Mouse (Mus musculus): ENCODE measurements around the gene Setd2. TPM values are rescaled to one million over a fixed set of nuclear protein-coding genes. Genes with fewer than 3 reads are reported as not detected.

The Setd2 gene
- polyA plus RNA-seq, 1 experiment from 2014 or later, result 44.7 TPM

GRCm38 (mm10) chr9:110624361-110625166 is 92.2 kb downstream of the Setd2 start, which contains the start of gene Nradd:
Nradd (minus strand) TSS chr9:110624452.
- peak within 1 kb of the TSS; percentile 89 for H3K4me2 ChIP-seq (replicated peaks)
- peak within 1 kb of the TSS; percentile 87 for H3K27ac ChIP-seq (replicated peaks)
- WGBS, result under 1% methylated on average over 41 of the region's 41 CpGs
- peak within 1 kb of the TSS; percentile 64 for H3K9ac ChIP-seq (replicated peaks)
- peaks cover 13% of the 10 kb centered on the region; the same call in 1 of the 2 replicates for H3K27me3 ChIP-seq
- H3K4me3 ChIP-seq, result peak within 1 kb of the TSS; percentile 49
- ATAC-seq (ENCODE audit: low FRiP score, low read depth), result peak; percentile 97
- H3K4me1 ChIP-seq, result peaks cover 22% of the 10 kb centered on the region
- H3K36me3 ChIP-seq, result peaks cover 28% of the 10 kb centered on the region
- H3K9me3 ChIP-seq, result no peaks in the 10 kb centered on the region

- 65% methylated on average over 11 of the region's 11 CpGs for WGBS
- Histone ChIP-seq H3K9ac (replicated peaks) (peak overlapping the region; percentile 64), H3K36me3 (peaks cover 20% of the 10 kb centered on the region), H3K4me1 (peaks cover 22% of the 10 kb centered on the region), H3K4me2 (replicated peaks) (peak overlapping the region; percentile 89), H3K27me3 (peaks cover 16% of the 10 kb centered on the region), H3K9me3 (no peaks in the 10 kb centered on the region), H3K27ac (replicated peaks) (peak overlapping the region; percentile 87), H3K4me3 (peak overlapping the region; percentile 49)
- ATAC-seq (ENCODE audit: low FRiP score, low read depth), result no peak
Measured at GRCm38 (mm10) chr9:110625350-110625908, 93.0 kb downstream of the Setd2 start.

- Histone ChIP-seq H3K4me1 (peaks cover 17% of the 10 kb centered on the region), H3K9ac (replicated peaks) (no peak overlapping the region), H3K36me3 (no peaks in the 10 kb centered on the region), H3K4me2 (replicated peaks) (no peak overlapping the region), H3K27me3 (peaks cover 64% of the 10 kb centered on the region), H3K9me3 (no peaks in the 10 kb centered on the region), H3K4me3 (no peak overlapping the region), H3K27ac (replicated peaks) (no peak overlapping the region)
- 93% methylated on average over 15 of the region's 15 CpGs for WGBS
- ATAC-seq (ENCODE audit: low FRiP score, low read depth), result no peak
Measured at GRCm38 (mm10) chr9:110630171-110630570, 97.8 kb downstream of the Setd2 start.

GRCm38 (mm10) chr9:110631191-110631590 is 98.8 kb downstream of the Setd2 start:
- 0 out of 2 replicates have a peak overlapping the region, but pooled peaks have one; percentile 11 for H3K9ac ChIP-seq (replicated peaks)
- peaks cover 12% of the 10 kb centered on the region; the same call in 1 of the 2 replicates for H3K4me1 ChIP-seq
- H3K4me2 ChIP-seq (replicated peaks), result peak overlapping the region; percentile 57
- 0 out of 2 replicates have a peak, but pooled peaks have one; percentile 14 for ATAC-seq (ENCODE audit: low FRiP score, low read depth)
- peak overlapping the region; percentile 36 for H3K4me3 ChIP-seq
- H3K27ac ChIP-seq (replicated peaks), result no peak overlapping the region
- no peaks in the 10 kb centered on the region for H3K9me3 ChIP-seq
- H3K27me3 ChIP-seq, result peaks cover 66% of the 10 kb centered on the region
- H3K36me3 ChIP-seq, result no peaks in the 10 kb centered on the region
- WGBS, result 6% methylated on average over 10 of the region's 10 CpGs

GRCm38 (mm10) chr9:110631651-110632275 is 99.4 kb downstream of the Setd2 start:
- H3K27me3 ChIP-seq, result peaks cover 62% of the 10 kb centered on the region
- H3K36me3 ChIP-seq, result no peaks in the 10 kb centered on the region
- WGBS, result 17% methylated on average over 30 of the region's 30 CpGs
- peak overlapping the region; percentile 36 for H3K4me3 ChIP-seq
- ATAC-seq (ENCODE audit: low FRiP score, low read depth), result peak; percentile 74
- H3K9me3 ChIP-seq, result no peaks in the 10 kb centered on the region
- H3K9ac ChIP-seq (replicated peaks), result 0 out of 2 replicates have a peak overlapping the region, but pooled peaks have one; percentile 11
- H3K4me1 ChIP-seq, result peaks cover 12% of the 10 kb centered on the region; the same call in 1 of the 2 replicates
- H3K4me2 ChIP-seq (replicated peaks), result peak overlapping the region; percentile 57
- H3K27ac ChIP-seq (replicated peaks), result no peak overlapping the region

GRCm38 (mm10) chr9:110632671-110633070 is 100.3 kb downstream of the Setd2 start:
- Histone ChIP-seq H3K27ac (replicated peaks) (no peak overlapping the region), H3K4me2 (replicated peaks) (no peak overlapping the region), H3K4me1 (peaks cover 12% of the 10 kb centered on the region; the same call in 1 of the 2 replicates), H3K4me3 (no peak overlapping the region), H3K27me3 (peaks cover 62% of the 10 kb centered on the region), H3K9ac (replicated peaks) (no peak overlapping the region), H3K36me3 (no peaks in the 10 kb centered on the region), H3K9me3 (no peaks in the 10 kb centered on the region)
- 83% methylated on average over 15 of the region's 15 CpGs for WGBS
- ATAC-seq (ENCODE audit: low FRiP score, low read depth), result no peak

GRCm38 (mm10) chr9:110633882-110634281 is 101.5 kb downstream of the Setd2 start:
- no peak overlapping the region for H3K4me3 ChIP-seq
- peaks cover 67% of the 10 kb centered on the region for H3K27me3 ChIP-seq
- no peak for ATAC-seq (ENCODE audit: low FRiP score, low read depth)
- no peaks in the 10 kb centered on the region for H3K36me3 ChIP-seq
- H3K4me2 ChIP-seq (replicated peaks), result no peak overlapping the region
- WGBS, result 78% methylated on average over 17 of the region's 17 CpGs
- no peak overlapping the region for H3K27ac ChIP-seq (replicated peaks)
- H3K4me1 ChIP-seq, result peaks cover 12% of the 10 kb centered on the region; the same call in 1 of the 2 replicates
- no peaks in the 10 kb centered on the region for H3K9me3 ChIP-seq
- 0 out of 2 replicates have a peak overlapping the region, but pooled peaks have one; percentile 28 for H3K9ac ChIP-seq (replicated peaks)

- WGBS, result 8% methylated on average over 19 of the region's 19 CpGs
- Histone ChIP-seq H3K4me2 (replicated peaks) (no peak overlapping the region), H3K9ac (replicated peaks) (no peak overlapping the region), H3K9me3 (no peaks in the 10 kb centered on the region), H3K27me3 (peaks cover 65% of the 10 kb centered on the region), H3K27ac (replicated peaks) (no peak overlapping the region), H3K4me1 (peaks cover 12% of the 10 kb centered on the region; the same call in 1 of the 2 replicates), H3K36me3 (no peaks in the 10 kb centered on the region), H3K4me3 (no peak overlapping the region)
- ATAC-seq (ENCODE audit: low FRiP score, low read depth), result peak; percentile 27; the same call in 1 of the 2 replicates
Measured at GRCm38 (mm10) chr9:110635225-110635624, 102.8 kb downstream of the Setd2 start.

- no peak overlapping the region for H3K9ac ChIP-seq (replicated peaks)
- peaks cover 7% of the 10 kb centered on the region; the same call in 1 of the 2 replicates for H3K4me1 ChIP-seq
- WGBS, result 82% methylated on average over 10 of the region's 10 CpGs
- no peaks in the 10 kb centered on the region for H3K9me3 ChIP-seq
- ATAC-seq (ENCODE audit: low FRiP score, low read depth), result no peak
- no peak overlapping the region for H3K27ac ChIP-seq (replicated peaks)
- H3K4me2 ChIP-seq (replicated peaks), result no peak overlapping the region
- H3K4me3 ChIP-seq, result no peak overlapping the region
- H3K27me3 ChIP-seq, result peaks cover 32% of the 10 kb centered on the region
- no peaks in the 10 kb centered on the region for H3K36me3 ChIP-seq
Measured at GRCm38 (mm10) chr9:110638611-110639021, 106.2 kb downstream of the Setd2 start.

GRCm38 (mm10) chr9:110641006-110641405 is 108.6 kb downstream of the Setd2 start:
- H3K36me3 ChIP-seq, result no peaks in the 10 kb centered on the region
- H3K9me3 ChIP-seq, result no peaks in the 10 kb centered on the region
- no peak for ATAC-seq (ENCODE audit: low FRiP score, low read depth)
- H3K27ac ChIP-seq (replicated peaks), result no peak overlapping the region
- H3K27me3 ChIP-seq, result peaks cover 12% of the 10 kb centered on the region; the same call in 1 of the 2 replicates
- no peak overlapping the region for H3K4me2 ChIP-seq (replicated peaks)
- H3K9ac ChIP-seq (replicated peaks), result no peak overlapping the region
- no peaks in the 10 kb centered on the region for H3K4me1 ChIP-seq
- H3K4me3 ChIP-seq, result no peak overlapping the region
- 86% methylated on average over 5 of the region's 5 CpGs for WGBS

- H3K4me1 ChIP-seq, result no peaks in the 10 kb centered on the region
- WGBS, result 62% methylated on average over 5 of the region's 5 CpGs
Measured at GRCm38 (mm10) chr9:110642812-110643524, 110.6 kb downstream of the Setd2 start.

More at GRCm38 (mm10) chr9:110642812-110643524, 110.6 kb downstream of the Setd2 start:
- no peak for ATAC-seq (ENCODE audit: low FRiP score, low read depth)
- Histone ChIP-seq H3K4me3 (no peak overlapping the region), H3K9ac (replicated peaks) (no peak overlapping the region), H3K9me3 (no peaks in the 10 kb centered on the region), H3K27ac (replicated peaks) (no peak overlapping the region), H3K4me2 (replicated peaks) (no peak overlapping the region), H3K36me3 (no peaks in the 10 kb centered on the region), H3K27me3 (peaks cover 9% of the 10 kb centered on the region; the same call in 1 of the 2 replicates)
